8 mouse cellular contexts compared by ENCODE assay signal in the genomic region with DNA sequence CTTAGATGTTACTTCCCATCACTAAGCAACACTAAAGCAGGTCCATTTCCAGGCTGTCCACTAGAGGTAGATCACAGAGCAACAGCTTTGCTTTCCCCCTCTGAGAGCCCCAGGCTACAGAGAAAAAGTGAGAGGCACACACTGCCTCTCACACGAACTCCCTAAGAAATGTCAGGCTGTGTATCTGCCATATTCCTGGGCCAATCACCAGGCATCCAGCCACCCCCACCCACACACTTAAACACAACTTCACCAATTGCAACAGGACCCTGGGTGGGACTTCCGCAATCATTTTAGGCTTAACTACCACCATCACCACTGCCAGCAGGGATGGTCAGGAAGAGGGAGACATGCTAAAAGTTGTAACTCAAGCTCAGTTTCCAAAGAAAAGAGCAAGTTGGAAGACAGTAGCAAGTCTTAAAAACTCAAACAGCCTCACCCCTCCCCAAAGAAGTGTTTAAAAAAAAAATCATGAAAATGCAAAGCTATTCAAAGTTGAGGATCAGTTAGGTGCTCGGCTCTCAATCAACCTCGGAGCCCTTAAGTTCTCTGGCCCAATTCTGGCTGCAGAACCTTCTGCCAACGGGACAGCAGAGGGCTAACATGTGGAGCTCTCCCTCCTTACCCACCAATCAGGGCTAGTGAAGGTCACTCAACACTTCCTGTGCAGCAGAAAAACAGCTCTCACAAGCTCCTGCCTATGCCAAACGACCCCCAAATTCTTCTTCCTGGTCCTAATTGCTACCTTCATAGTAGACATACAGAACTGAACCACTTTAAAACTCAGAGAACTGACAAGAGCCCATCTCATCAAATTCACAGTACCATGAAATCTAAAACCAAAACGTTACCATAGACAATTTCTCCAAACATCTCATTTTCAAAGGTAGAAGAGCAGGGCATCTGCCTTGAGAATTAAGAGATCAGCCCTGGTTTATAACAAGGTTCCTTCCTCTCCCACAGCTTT. TPM values are rescaled to one million over a fixed set of nuclear protein-coding genes. Genes with fewer than 3 reads are reported as not detected.
DNase-seq lines count a peak whose midpoint lies in the region; ATAC-seq lines count a peak whose summit lies in the region.

No protein-coding gene starts in this region.

- no peaks in the 10 kb centered on the region for H3K36me3 ChIP-seq in hindbrain, embryonic 12.5 days

- peak overlapping the region; percentile 96 for H3K9ac ChIP-seq in hindbrain, embryonic 12.5 days

- WGBS in hindbrain, embryonic 12.5 days = 25% methylated on average over 7 of the region's 7 CpGs

- peak; percentile 93 for DNase-seq in NIH3T3 (ENCODE audit: low read depth)
- DNase-seq in cerebellum, postnatal 10 days = peak; percentile 56 to 68
- DNase-seq in frontal cortex, postnatal 10 days (ENCODE audit: low spot score in 2 of 2) = peak; percentile 52 to 69
- DNase-seq in layer of hippocampus, postnatal 14 days (ENCODE audit: low spot score in 2 of 2) = peak; percentile 37 to 79
- peak; percentile 66 for DNase-seq in lung, postnatal 14 days
- peak; percentile 76 for DNase-seq in right cerebral cortex, adult 18-20 months
- peak; percentile 58 to 74 for DNase-seq in urinary bladder, postnatal 36 days (ENCODE audit: low spot score in 2 of 2)

- no peak for ATAC-seq in hindbrain, embryonic 12.5 days (ENCODE audit: low FRiP score)

- no peaks in the 10 kb centered on the region for H3K27me3 ChIP-seq in hindbrain, embryonic 12.5 days

- H3K9me3 ChIP-seq in hindbrain, embryonic 12.5 days (replicated peaks) = no peaks in the 10 kb centered on the region

- H3K4me3 ChIP-seq in hindbrain, embryonic 12.5 days = peak overlapping the region; percentile 90

- peak overlapping the region; percentile 97; the same call in 1 of the 2 replicates for H3K27ac ChIP-seq in hindbrain, embryonic 12.5 days

- peaks cover 42% of the 10 kb centered on the region for H3K4me1 ChIP-seq in hindbrain, embryonic 12.5 days

- H3K4me2 ChIP-seq in hindbrain, embryonic 12.5 days (replicated peaks) = peak overlapping the region; percentile 98

RNA-seq across cellular contexts. Expression of gene Fam120a, which starts 2.0 kb away (rescaled TPM):
- polyA plus RNA-seq in hindbrain, embryonic 12.5 days (2016; fragmentation: Nextera tagmentation; extraction: Ambion mirVana) = 15.6 and 17.0 TPM in 2 replicates
- total RNA-seq in layer of hippocampus, postnatal 14 days (2021) = 100 to 1,000 TPM; 113 to 114 TPM
